Mouse (Mus musculus): ENCODE results near the gene Obp1b. TPM values are rescaled to one million over a fixed set of nuclear protein-coding genes. Genes with fewer than 3 reads are reported as not detected.
"Not testable (repeated sequence)": the region's sequence is repeated elsewhere in the genome, so short reads cannot be mapped to it uniquely, and the experiment has no call there.

Gene Obp1b
- polyA plus RNA-seq (2014; fragmentation: Nextera tagmentation; extraction: Ambion mirVana): not detected in 2 replicates

- DNase-seq (ENCODE audit: low spot score); ATAC-seq (ENCODE audit: low FRiP score); H3K9me3 ChIP-seq (ENCODE audit: control insufficient read depth, low read length): not testable (repeated sequence)
These were observed at the start of gene Obp1b for GRCm38 (mm10) chrX:78186477-78186876. TSS of gene Obp1b (plus strand) at chrX:78186777.

GRCm38 (mm10) chrX:78202220-78202619, 15.6 kb downstream of the Obp1b start:
- H3K36me3 ChIP-seq (replicated peaks; ENCODE audit: control insufficient read depth, insufficient read depth); H3K27ac ChIP-seq; H3K4me3 ChIP-seq (replicated peaks; ENCODE audit: low read length); H3K9ac ChIP-seq; H3K9me3 ChIP-seq (ENCODE audit: control insufficient read depth, low read length); H3K27me3 ChIP-seq (ENCODE audit: control insufficient read depth, insufficient read depth, low read length); ATAC-seq (ENCODE audit: low FRiP score); H3K4me2 ChIP-seq (replicated peaks); H3K4me1 ChIP-seq (replicated peaks; ENCODE audit: control insufficient read depth, insufficient read depth, low read length); DNase-seq (ENCODE audit: low spot score): not testable (repeated sequence)
- WGBS: 71% methylated on average over 1 of the region's 1 CpGs

More at GRCm38 (mm10) chrX:78186477-78186876, at the start of gene Obp1b:
- H3K27me3 ChIP-seq (ENCODE audit: control insufficient read depth, insufficient read depth, low read length); H3K9ac ChIP-seq; H3K27ac ChIP-seq; H3K36me3 ChIP-seq (replicated peaks; ENCODE audit: control insufficient read depth, insufficient read depth); H3K4me2 ChIP-seq (replicated peaks); H3K4me3 ChIP-seq (replicated peaks; ENCODE audit: low read length); H3K4me1 ChIP-seq (replicated peaks; ENCODE audit: control insufficient read depth, insufficient read depth, low read length): not testable (repeated sequence)
- no CpG with 5 or more reads among the region's 3 CpGs for WGBS

GRCm38 (mm10) chrX:78202829-78203228, 16.3 kb downstream of the Obp1b start:
- no peak overlapping the region for H3K9ac ChIP-seq
- WGBS: 97% methylated on average over 5 of the region's 5 CpGs
- no peaks in the 10 kb centered on the region for H3K27me3 ChIP-seq (ENCODE audit: control insufficient read depth, insufficient read depth, low read length)
- DNase-seq (ENCODE audit: low spot score) (no peak), ATAC-seq (ENCODE audit: low FRiP score) (no peak)
- no peaks in the 10 kb centered on the region for H3K4me1 ChIP-seq (replicated peaks; ENCODE audit: control insufficient read depth, insufficient read depth, low read length)
- no peaks in the 10 kb centered on the region for H3K9me3 ChIP-seq (ENCODE audit: control insufficient read depth, low read length)
- no peaks in the 10 kb centered on the region for H3K36me3 ChIP-seq (replicated peaks; ENCODE audit: control insufficient read depth, insufficient read depth)
- no peak overlapping the region for H3K4me3 ChIP-seq (replicated peaks; ENCODE audit: low read length)
- H3K27ac ChIP-seq: no peak overlapping the region
- H3K4me2 ChIP-seq (replicated peaks): no peak overlapping the region

Other genes with a start within 250 kb of the Obp1b start
- not detected in 2 replicates for gene Obp1a, start 95.4 kb upstream of the Obp1b start, polyA plus RNA-seq (2014; fragmentation: Nextera tagmentation; extraction: Ambion mirVana)
- gene Gm5938, start 61.3 kb upstream of the Obp1b start, polyA plus RNA-seq (2014; fragmentation: Nextera tagmentation; extraction: Ambion mirVana): not detected in 2 replicates
- gene Gm14743, start 59.1 kb downstream of the Obp1b start, polyA plus RNA-seq (2014; fragmentation: Nextera tagmentation; extraction: Ambion mirVana): not detected in 2 replicates
- gene 4930480E11Rik, start 182.9 kb downstream of the Obp1b start, polyA plus RNA-seq (2014; fragmentation: Nextera tagmentation; extraction: Ambion mirVana): not detected in 2 replicates